Mouse (Mus musculus): ENCODE measurements around the gene Pi4k2a.

Pi4k2a gene

DNA sequence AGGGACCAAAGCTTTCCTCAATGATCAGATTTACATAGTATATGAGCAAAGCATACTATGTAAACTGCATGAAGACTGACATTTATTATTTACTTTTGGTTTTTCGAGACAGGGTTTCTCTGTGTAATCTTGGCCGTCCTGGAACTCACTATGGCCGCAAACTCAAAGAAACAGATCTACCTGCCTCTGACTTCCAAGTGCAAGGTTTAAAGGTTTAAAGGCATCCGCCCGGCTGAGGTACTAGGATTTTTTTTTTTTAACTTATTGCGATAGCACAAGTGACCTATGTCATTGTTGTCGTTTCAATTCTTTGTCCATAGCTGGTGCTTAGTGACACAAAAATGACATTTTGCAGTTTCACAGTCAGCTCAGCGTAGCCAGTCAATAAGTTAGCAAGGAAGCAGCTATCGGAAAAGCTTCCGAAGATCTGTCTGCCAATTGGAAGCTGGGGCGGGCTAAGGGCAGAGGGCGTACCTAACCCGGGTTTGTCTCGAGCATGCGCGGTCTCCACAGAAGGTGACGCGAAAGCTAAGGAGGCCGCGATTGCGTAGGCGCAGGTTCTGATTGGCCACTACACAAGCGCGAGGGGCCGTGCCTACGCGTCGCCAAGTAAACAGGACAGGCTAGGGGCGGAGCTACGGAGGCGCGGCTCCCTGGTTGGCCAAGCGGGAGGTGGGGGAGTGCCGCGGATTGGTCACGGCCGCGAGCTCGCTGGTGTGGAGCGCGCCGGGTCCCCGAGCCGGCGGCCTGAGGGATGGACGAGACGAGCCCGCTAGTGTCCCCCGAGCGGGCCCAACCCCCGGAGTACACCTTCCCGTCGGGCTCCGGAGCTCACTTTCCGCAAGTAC, at the start of gene Pi4k2a:
Pi4k2a (plus strand) TSS at position 723 of the 848 bp plus-strand sequence.
- DNase-seq (ENCODE audit: low read depth, low spot score): peak; percentile 100

DNA sequence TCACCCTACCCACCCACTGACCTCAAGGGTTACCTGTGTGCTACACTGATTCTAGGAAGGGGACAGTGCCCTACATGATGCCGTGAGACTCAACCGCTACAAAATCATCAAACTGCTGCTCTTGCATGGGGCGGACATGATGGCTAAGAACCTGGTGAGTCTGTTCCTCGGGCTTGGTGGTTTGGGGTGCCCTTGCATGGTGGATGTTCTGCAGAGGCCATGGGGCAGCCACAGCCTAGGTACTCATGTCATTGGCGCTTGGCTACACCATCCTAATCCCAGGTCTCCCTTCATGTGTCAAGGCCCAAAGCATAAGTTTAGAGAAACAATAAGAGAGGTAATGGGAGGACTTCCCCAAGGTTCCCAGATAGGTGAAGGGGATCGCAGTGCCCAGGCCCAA, 46.3 kb upstream of the Pi4k2a start:
- DNase-seq (ENCODE audit: low read depth, low spot score): no peak

DNA sequence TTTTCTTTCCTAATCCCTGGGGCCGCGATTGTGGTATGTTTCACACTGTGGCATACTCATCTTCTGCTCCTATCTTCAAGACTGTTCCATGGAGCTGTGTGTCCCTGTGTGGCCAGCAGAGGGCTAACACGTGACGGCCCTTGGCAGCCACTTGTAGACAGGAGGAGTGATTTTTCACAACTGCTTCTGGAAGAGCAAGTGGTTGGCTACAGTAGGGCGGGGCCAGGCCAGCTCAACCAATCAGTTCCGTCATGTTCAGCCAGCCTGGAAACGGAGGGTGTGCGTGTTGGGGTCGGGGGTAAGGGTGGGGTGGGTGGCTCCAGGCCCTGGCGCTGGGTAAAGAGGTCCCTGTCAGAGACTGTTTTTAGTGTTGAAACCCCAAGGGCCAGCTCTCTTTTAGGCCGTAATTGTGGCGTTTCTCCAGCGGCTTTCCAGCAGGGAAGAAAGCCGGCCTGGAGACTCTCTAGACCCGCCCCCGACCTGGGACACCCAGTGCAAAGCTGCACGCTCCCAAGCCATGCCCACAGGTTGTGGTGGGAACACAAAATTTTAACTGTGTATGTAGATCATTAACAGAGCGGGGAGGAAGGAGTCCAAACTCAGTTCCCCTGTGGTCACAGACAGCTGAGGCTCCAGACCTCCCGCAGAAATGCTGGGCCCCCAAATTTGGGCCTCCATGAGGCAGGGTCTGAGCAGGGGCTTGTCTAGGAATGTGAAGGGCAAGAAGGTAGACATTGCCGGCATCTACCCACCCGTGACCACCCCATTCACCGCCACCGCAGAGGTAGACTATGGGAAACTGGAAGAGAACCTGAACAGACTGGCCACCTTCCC, 44.8 kb upstream of the Pi4k2a start, which contains the start of gene Hoga1:
Hoga1 (plus strand) TSS at position 342 of the 834 bp plus-strand sequence.
- DNase-seq (ENCODE audit: low read depth, low spot score): peak; percentile 65

DNA sequence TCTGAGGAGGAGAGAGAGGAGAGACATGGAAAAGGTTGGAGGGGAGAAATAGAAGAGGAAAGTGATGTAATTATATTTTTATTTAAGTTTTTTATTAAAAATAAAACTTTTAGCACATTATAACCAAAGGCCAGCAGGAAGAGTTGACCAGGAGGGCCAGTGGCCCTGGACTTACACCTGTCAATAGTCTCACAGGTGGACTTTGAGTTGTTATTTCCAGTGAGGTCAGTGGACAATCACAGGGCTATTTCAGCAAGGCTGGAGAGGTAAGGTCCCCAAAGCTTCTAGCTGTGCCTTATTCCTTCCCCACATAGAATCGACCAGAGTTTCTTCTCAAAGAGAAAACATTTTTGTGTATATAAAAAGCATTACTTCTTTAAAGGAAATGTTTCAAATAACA, 40.0 kb upstream of the Pi4k2a start:
- no peak for DNase-seq (ENCODE audit: low read depth, low spot score)

DNA sequence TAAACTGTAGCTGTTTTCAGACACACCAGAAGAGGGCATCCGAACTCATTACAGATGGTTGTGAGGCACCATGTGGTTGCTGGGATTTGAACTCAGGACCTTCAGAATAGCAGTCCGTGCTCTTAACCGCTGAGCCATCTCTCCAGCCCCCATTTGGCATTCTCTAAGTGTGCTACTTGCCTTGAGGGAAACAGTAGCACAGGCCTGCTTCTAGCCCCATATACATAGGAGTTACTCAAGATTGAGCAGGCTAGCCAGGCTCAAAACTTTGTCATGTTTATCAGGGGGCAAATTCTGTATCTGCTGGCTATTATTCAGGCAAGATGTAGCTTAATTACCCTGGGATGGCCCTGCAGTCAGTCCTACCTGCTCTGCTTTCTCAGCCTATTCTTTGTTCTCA, 38.9 kb upstream of the Pi4k2a start:
- no peak for DNase-seq (ENCODE audit: low read depth, low spot score)

DNA sequence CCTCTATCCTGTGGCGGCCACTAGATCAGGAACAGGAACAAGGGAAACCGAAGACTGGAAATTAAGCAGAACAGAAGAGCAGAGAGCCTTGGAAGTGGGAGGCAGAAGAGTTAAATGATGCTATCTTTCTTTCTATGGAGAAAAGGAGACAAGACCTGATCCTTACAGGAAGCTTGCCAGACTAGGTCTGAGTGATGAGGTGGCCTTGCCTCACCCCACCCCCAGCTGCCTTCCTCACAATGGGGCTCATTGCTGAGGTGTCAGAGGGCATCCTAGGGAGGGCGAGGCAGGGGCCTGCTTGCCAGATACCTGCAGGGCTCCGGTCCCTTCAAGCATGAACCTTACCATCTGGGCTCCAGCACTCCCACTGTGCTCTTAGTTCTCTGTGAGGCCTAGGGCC, 38.3 kb upstream of the Pi4k2a start, which contains the start of gene 4933411K16Rik:
4933411K16Rik (plus strand) TSS at position 301 of the 400 bp plus-strand sequence.
- DNase-seq (ENCODE audit: low read depth, low spot score): no peak

DNA sequence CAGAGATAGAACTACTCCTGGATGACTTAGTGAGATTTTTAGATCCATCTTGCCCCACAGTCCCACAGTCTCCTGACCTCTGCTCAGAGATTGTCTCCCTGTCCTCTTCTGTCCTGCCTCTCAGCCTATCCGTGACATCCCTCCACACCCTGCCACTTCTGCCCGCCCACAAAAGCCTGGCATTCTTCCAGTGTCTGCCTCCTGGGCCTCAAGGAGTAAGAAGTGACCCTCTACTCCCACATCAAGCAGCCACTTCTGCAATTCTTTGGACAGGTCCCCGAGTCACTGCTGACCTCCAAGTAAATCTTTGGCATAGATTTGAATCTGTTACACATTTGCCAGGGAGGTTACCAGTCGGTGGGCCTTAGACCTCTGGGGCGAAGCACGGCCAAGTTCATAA, 36.0 kb upstream of the Pi4k2a start:
- DNase-seq (ENCODE audit: low read depth, low spot score): no peak

DNA sequence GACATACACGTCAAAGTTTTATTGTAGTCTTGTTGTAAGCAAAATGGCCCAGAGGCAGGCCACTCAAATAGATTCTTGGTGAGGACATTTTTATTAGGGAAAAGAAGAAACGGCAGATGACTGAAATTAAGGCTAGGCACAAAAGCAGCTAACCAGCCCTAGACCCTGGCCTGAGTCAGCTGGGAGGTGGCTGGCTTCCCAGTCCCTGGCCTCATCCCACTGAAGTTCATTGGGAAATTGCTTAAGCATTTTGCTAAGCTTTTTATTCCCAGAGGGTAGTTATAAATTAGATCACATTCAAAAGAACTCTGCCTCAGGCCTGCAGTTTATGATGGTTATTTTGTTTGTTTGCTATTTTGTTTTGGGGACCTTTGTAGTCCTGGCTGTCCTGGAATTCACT, 34.4 kb upstream of the Pi4k2a start:
- DNase-seq (ENCODE audit: low read depth, low spot score): no peak

DNA sequence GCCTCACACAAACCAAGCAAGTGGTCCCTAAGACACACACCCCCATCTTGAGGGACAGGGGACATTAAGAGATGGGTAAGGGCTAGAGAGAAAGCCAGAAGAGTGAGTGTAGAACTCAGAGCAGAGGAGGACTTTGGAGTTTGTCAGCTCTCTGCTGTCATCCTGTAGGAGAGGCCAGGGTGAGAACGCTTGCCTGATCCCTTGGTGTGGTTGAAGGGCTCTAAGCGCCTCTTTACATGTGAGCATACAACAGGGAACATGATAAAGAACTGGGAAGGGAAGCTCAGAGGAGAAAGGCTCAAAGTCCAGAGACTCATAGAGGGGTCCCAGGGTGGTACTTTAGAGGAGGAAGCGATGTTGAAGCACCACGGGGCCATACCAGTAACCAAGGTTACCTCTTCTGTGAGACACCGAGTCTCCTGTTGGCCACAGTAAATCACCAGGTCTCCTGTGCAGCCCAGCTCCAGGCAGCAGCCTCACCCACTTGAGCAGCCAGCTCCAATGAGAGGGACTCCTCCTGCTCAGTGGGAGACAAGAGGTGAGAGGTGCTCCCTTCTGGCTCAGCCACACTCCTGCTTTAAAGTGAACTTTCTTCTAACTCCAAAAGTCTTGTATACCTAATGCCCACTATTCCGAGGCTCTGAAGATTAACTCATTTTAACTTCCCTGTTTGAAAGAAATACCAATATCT, 33.4 kb upstream of the Pi4k2a start:
- no peak for DNase-seq (ENCODE audit: low read depth, low spot score)

DNA sequence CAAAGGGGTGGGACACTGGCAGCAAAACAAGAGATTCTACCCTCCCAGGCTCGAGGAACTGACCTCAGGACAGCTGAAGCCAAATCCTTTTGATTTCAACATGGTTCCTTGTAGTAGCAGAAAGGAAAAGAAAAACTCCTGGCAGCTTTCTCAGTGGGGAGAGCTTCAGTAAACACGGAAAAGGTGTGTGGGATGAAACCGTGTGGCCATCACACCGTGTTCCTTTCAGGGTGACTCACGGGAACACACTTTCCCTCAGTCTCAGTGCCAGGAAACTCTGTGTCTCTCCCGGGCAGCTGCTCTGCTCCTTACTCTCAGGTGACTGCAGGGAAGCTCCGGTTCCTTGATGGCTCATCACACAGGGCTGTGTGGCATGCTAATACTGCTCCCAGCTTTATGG, 31.8 kb upstream of the Pi4k2a start:
- DNase-seq (ENCODE audit: low read depth, low spot score): peak; percentile 60

DNA sequence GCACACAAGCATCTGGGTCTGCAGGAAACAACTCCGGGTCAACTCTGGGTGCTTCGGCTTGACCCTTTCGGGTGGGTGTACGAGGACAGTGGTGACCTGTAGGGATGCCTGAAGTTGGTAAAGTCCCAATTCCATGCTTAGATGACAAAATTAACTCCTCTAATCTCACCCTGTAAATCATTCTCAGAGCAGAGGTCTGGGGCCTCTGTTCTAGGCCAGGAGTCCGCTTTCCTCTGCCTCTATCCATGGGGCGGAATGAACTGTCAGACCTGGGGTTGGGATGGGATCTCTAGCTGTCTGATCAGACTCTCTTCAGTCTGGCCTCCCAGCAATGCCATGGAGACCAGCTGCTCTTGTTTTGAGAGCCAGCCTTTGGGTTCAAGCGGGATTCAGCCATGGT, 28.8 kb upstream of the Pi4k2a start:
- DNase-seq (ENCODE audit: low read depth, low spot score): no peak

DNA sequence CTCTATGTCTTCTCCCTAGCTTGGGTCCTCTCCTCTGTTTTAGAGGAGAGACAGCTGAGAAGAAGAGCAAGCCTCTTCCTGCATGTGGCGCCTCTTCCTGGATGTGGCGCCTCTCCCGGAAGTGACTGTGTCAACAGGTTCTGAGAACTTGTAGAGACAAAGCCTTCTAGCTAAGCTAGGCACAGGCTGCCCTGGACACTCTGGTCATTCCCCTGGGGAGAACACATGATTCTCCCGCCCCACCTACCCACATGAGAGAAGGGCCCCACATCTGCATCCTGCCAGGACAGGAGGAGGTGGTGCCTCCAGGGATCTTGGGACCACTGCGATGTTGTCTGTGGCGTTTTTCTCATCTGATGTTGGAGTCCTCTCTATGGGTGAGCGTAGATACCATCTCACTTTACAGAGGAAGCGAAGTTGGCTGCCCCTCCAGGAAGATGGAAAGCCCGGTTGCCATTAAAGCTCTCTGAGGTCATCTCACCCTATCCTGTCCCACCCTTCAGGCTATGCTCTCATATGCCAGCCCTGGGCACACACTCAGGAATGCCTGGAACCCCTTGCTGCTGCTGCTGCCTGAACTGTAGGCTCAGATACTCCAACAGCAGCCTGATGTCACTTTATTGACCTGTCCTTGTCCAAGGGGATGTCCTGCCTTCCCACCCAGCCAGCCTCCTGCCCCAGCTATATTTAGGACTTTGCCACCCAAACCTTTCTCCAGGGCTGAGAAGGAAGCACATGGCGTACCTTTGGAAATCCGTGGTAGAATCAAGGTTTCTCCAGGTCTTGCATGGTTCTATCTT, 21.6 kb upstream of the Pi4k2a start:
- DNase-seq (ENCODE audit: low read depth, low spot score): no peak

DNA sequence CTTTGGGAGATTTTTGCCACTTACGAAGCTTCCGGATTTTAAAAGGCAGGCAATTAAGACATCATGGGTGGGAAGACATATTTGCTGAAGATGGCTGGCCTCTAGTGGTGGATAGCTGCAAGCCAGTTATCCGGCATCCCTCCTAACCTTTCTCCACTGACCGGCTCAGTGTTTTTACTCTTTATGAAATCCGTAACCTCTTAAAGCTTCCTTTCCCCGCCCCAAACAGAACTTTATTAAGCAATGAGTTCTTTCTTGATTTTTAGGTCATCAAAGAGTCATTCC, 21.1 kb upstream of the Pi4k2a start:
- peak; percentile 77 for DNase-seq (ENCODE audit: low read depth, low spot score)

DNA sequence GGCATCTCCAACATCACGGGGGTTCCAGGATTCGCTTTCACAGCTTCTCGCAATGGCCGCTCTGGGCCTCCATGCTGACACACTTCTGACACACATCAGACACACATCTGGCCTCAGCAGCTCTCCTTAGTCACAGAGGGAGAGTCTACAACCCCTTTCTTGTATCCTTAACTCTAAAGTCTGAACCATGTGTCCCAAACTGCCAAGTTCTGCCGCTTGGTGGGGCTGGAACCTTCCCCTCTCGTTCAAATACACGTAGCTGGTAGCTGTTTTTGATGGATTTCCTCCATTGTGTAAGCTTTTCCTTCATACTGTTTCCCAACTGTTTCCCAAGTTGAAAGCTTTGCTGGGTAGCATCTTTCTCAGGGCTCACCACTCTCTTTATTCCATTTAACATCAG, 19.0 kb upstream of the Pi4k2a start:
- DNase-seq (ENCODE audit: low read depth, low spot score): peak; percentile 23

DNA sequence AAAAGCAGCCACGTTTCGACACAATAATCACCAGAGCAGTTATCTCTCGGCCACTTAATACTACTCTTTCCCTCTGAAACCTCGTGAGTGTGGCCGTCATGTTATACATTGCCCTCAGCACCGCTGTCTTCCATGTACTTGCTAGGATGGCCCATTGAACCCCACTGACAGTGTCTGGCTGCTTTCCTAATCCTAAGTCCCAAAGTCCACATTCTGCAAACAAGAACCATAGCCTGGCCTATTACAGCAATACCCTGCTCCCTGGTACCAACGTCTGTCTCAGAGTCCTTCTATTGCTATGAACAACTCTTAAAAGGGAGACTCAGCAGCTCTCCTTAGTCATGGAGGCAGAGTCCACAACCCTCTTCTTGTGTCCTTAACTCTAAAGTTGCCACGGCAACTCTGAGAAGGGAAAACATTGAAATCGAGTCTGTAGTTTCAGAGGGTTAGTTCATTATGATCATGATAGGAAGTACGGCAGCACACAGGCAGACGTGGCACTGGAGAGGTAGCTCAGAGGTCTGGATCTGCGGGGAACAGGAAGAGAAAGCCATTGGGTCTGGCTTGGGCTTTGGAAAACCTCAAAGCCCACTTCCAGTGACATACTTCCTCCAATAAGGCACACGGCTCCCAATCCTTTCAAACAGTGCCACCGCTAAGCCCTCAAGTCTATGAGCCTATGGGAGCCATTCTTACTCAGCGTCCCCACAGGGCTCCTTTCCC, 18.2 kb upstream of the Pi4k2a start:
- DNase-seq (ENCODE audit: low read depth, low spot score): no peak

DNA sequence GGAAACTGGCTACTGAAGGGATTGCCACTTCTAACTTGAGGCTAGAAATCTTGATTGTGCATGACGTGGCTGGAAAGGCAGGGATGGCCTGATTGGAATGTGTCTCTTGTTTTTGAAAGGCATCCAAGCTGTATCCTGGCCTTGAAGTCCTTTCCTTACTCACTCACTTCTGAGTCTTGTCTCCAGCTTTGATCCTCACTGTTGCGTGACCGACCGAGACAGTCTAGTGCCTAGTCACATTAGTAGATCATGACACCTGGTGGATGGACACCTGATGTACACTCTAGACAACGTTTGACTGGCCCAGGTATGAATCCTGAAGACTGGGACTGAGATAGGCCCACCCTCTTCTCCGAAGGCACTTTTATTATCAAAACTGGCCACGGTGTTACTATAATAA, 17.5 kb upstream of the Pi4k2a start:
- no peak for DNase-seq (ENCODE audit: low read depth, low spot score)

DNA sequence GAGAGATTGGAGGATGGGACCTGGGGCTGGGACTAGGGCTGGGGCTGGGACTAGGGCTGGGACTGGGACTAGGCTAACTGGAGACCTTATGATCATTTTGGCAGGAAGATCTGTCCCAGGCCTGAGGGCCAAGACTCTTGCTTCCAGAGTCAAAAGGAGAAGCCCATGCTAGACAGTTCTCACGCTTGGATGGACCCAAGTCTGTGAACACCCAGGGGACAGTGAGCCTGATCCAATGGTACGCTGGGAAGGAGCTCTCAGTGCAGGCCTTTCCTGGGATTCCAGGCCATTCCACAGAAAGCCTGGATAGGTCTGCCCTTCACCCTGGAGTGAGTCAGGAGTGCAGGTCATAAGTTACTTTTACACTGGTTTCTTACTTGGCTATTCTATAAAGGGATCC, 15.2 kb upstream of the Pi4k2a start:
- DNase-seq (ENCODE audit: low read depth, low spot score): no peak

DNA sequence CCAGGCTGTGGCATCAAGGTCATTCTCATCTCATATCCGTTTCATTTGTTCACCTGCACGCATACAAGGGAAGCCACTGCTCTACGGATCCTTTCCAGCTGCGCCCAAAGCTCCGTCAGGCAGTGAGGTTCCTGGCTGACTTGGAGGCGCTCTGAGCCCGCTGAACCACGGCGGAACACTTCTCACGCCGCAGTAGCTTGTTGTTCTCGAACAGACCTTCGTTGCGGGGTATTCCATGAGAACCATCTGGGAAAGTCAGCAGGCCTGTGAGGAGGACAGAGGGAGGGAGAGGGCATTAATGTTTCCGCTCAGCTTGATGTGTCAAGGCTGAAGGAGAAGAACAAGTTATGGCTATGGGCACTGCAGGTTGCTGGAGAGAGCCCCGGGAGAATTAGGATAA, 14.3 kb upstream of the Pi4k2a start:
- no peak for DNase-seq (ENCODE audit: low read depth, low spot score)

DNA sequence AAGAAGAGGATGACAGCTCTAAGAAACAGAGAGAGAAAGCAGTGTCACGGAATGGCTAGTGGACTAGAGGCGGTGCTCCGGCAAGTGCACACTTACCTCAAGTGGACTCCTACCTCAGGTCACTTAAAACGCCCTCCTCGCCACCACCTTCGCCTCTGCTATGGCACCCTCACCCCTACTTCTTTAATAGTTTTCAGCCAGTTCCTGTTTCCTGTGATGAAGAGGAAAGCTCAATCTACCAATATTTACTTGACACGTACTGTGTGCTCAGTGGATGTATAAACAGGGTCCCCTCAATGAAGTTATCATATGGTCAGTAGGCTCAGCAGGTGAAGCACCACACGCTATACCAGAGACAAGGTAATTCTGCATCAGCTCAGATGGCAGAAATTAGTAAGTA, 11.7 kb upstream of the Pi4k2a start:
- no peak for DNase-seq (ENCODE audit: low read depth, low spot score)

DNA sequence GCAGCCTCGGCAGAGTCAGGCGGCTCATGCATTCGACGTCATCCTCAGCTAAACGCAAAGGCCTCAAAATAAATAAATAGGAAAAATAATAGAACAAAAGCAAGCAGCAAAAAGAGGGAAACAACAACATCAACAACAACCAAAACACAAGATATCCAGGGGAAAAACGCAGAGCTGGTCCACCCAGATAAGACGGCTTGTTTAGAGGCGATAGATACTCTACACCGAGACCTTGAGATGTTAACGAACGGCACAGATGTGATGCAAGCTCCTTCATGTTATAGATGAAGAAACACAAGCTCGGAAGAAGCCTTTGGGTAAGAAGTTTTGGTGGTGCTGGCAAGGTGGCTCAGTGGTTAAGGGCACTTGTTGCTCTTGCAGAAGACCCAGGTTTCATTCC, 11.3 kb upstream of the Pi4k2a start:
- no peak for DNase-seq (ENCODE audit: low read depth, low spot score)

DNA sequence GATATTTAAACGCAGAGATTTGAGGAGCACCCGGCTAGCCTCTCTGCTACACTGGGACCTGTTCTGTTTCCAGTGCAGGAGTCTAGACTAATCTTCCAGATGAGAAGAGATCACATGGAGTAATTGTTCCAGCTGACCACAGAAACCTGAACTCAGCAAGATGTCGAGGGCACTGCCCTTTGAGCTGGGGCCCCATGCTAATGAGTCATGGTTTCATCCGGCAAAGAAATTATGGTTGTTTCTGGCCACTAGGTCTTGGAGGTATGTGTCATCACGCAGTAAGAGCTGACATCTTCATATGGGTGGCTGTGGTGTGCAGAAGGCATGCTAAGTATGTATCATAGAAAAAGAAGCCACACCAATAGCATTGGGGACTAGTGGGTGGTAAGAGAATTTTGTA, 10.3 kb upstream of the Pi4k2a start:
- no peak for DNase-seq (ENCODE audit: low read depth, low spot score)
